Mouse (Mus musculus) lung, adult 10 weeks (tissue): ENCODE data around the gene Sfswap. TPM values are rescaled to one million over a fixed set of nuclear protein-coding genes. Genes with fewer than 3 reads are reported as not detected.

Experiments
- polyA plus RNA-seq: library from polyadenylated mRNA; stranded (reverse); fragments of 350-450 nt; fragmentation: Illumina TruSeq; extraction: RNeasy Lipid Tissue Mini Kit (QIAGEN cat#74804); gene quantifications from one replicate; pipeline ENCODE4 v1.2.3, GENCODE M21; 2014; ENCODE audit warnings: low read depth, low replicate concordance; ENCODE audit not compliant: insufficient read depth

Sfswap gene
- polyA plus RNA-seq, result 22.8 TPM

DNA sequence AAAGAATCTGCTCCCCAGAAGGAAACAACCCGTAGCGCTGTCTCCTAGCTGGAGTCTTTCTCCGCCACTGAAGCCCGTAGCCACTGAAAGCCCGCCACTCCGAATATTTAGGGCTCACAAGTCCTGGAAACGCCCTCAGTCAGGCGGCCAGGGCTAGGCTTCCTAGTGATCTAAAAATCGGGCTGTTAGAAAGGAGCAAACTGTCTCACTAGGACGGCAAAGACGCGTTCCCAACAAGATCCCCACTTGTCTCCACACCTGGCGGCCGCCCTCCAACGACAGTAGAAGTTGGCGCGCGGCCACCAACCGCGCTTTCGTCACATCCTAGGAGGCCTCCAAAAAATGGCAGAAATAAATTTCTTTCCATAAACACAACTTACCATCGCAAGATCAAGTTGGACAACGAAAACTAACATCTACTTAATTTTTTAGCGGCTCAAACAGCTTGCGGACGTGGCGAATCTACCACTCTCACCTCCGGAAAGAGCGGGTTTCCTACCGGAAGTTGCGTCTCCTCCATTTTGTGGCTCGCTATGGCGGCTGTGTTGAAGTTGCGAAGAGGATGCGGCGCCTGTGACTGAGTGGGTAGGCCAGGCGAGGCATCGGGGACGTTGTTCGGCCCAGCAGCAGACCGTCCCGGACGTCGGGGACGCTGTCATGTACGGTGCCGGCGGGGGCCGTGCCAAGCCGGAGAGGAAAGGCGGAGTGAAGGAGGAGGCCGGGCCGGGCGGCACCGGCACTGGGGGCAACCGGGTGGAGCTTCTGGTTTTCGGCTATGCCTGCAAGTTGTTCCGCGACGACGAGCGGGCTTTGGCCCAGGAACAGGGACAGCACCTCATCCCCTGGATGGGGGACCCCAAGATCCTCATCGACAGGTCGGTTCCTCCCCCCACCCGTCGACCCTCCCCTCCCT, at the start of gene Sfswap:
Gene Sfswap, plus strand, starts transcription at position 500 of the 913 bp plus-strand sequence.

DNA sequence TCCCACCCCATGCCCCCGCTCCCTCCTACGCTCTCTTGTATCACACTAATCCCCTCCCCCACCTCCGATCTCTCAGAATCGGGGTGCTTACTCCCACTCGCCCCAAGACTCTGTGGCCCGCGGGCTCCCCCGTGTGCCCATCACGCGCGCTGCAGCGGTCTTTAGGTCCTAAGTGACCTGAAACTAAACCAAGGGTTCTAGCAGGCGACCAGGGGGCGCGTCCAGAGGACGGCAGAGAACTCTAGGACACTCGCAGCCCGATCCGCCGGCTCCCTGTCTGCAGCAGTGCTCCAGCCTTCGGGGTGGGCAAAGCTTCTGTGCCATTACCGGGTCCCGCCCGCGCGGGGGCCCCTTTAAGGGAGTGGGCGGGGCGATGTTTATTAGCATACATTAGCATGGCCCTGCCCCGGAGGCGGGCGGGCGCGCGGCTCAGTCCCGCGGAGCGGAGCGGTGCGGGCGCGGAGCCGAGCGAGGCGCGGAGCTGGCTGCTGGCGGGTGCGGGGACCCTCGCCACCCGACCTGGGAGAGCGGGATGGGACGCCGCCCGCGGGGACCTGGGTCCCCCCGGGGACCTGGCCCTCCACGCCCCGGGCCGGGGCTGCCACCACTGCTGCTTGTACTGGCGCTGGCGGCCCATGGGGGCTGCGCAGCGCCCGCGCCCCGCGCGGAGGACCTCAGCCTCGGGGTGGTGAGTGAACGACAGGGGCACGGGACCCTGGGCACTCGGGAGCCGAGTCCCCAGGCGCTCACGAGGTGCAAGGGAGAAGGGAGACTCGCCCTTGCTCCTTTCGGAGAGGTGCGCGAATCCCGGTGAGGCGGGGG, 83.0 kb downstream of the Sfswap start, which contains the start of gene Mmp17:
Gene Mmp17, plus strand, starts transcription at position 409 of the 822 bp plus-strand sequence.

Other genes starting within 250 kb of the Sfswap start
- gene Mmp17, start 82.9 kb downstream of the Sfswap start, polyA plus RNA-seq, result 0.89 TPM
- 1.2 TPM for gene Zfp11, start 168.9 kb downstream of the Sfswap start, polyA plus RNA-seq
- gene Sept14, start 207.3 kb downstream of the Sfswap start, polyA plus RNA-seq, result not detected
- gene Mrps17, start 214.3 kb downstream of the Sfswap start, polyA plus RNA-seq, result 89.9 TPM
- gene Nipsnap2, start 223.8 kb downstream of the Sfswap start, polyA plus RNA-seq, result 48.5 TPM